Mouse (Mus musculus): ENCODE measurements around the gene Abca7. TPM values are rescaled to one million over a fixed set of nuclear protein-coding genes. Genes with fewer than 3 reads are reported as not detected.

Abca7 gene
- polyA plus RNA-seq, 1 experiment from 2014 or later: 6.3 TPM

DNA sequence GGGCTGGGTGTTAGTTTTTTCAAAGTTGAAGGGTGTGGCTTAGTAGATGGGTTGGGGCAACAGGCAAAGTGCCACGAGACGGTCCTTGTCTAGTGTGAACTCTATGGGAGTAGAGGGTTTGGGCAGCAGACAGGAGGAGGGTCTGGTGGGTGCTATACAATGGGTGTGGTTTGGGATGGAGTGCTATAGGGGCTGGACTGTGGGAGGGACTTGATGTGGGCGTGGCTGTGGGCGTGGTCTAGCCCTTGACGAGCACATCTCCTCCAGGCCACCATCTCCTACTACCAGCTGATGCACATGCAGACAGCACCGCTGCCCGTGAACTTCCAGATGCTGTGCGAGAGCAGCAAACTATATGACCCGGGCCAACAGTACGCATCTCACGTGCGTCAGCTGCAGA, 29.6 kb downstream of the Abca7 start:
- Histone ChIP-seq H3K36me3 (ENCODE audit: control insufficient read depth, insufficient read depth, low read length) (no peaks in the 10 kb centered on the region), H3K27me3 (ENCODE audit: control insufficient read depth, insufficient read depth, low read length) (no peaks in the 10 kb centered on the region), H3K27ac (ENCODE audit: low read length) (no peak overlapping the region), H3K9ac (ENCODE audit: low read length) (no peak overlapping the region), H3K4me3 (replicated peaks; ENCODE audit: low read length) (no peak overlapping the region), H3K4me2 (ENCODE audit: low read depth, low read length) (no peak overlapping the region), H3K4me1 (ENCODE audit: control insufficient read depth, insufficient read depth, low read length) (peaks cover 11% of the 10 kb centered on the region; the same call in 1 of the 2 replicates), H3K9me3 (replicated peaks; ENCODE audit: control insufficient read depth, low read length) (no peaks in the 10 kb centered on the region)
- WGBS: 52% methylated on average over 12 of the region's 12 CpGs
- ATAC-seq (ENCODE audit: insufficient read depth, low FRiP score): peak; percentile 8; the same call in 1 of the 2 replicates

DNA sequence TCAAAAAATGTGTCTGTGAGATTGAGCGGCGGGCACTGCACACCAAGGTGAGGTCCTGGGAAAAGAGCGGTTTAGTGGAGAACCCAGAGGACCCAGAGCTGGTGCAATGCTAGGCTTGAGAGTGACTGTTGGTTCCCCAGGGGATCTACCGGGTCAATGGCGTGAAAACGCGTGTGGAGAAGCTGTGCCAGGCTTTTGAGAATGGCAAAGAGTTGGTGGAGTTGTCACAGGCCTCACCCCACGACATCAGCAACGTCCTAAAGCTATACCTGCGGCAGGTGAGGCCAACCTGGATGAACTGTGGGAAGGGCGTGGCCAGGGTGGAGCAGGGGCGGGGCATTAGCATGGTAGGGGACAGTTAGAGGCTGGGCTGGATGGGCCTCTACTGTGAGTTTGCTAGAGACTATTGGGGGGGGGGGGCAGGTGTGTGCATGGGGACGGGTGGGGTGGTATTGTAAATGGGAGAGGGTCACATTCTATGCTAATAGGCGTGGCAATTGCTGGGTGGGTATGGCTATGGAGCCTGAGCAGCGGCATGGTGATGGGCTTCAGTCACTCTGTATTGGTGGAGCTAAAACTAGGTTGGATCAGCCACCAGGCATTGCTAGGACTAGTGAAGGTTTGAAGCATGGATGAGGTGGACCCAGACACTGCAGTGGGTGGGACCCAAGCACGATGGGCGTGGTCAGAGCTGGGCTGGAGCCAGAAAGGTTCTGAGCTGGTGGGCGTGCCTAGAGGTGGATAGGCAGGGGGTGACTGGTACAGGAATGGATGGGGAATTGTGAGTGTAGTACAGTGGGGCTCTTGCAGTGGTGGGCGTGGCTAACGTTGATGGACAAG, 31.6 kb downstream of the Abca7 start:
- H3K27ac ChIP-seq (ENCODE audit: low read length): no peak overlapping the region
- no peaks in the 10 kb centered on the region for H3K9me3 ChIP-seq (replicated peaks; ENCODE audit: control insufficient read depth, low read length)
- H3K9ac ChIP-seq (ENCODE audit: low read length): no peak overlapping the region
- ATAC-seq (ENCODE audit: insufficient read depth, low FRiP score): peak; percentile 37; the same call in 1 of the 2 replicates
- no peaks in the 10 kb centered on the region for H3K36me3 ChIP-seq (ENCODE audit: control insufficient read depth, insufficient read depth, low read length)
- no peak overlapping the region for H3K4me2 ChIP-seq (ENCODE audit: low read depth, low read length)
- H3K4me3 ChIP-seq (replicated peaks; ENCODE audit: low read length): no peak overlapping the region
- H3K4me1 ChIP-seq (ENCODE audit: control insufficient read depth, insufficient read depth, low read length): peaks cover 19% of the 10 kb centered on the region
- WGBS: 68% methylated on average over 20 of the region's 20 CpGs
- no peaks in the 10 kb centered on the region for H3K27me3 ChIP-seq (ENCODE audit: control insufficient read depth, insufficient read depth, low read length)

- Histone ChIP-seq H3K27me3 (ENCODE audit: control insufficient read depth, insufficient read depth, low read length) (no peaks in the 10 kb centered on the region), H3K9me3 (replicated peaks; ENCODE audit: control insufficient read depth, low read length) (no peaks in the 10 kb centered on the region), H3K4me3 (replicated peaks; ENCODE audit: low read length) (no peak overlapping the region), H3K4me2 (ENCODE audit: low read depth, low read length) (no peak overlapping the region), H3K9ac (ENCODE audit: low read length) (no peak overlapping the region), H3K36me3 (ENCODE audit: control insufficient read depth, insufficient read depth, low read length) (no peaks in the 10 kb centered on the region), H3K27ac (ENCODE audit: low read length) (no peak overlapping the region), H3K4me1 (ENCODE audit: control insufficient read depth, insufficient read depth, low read length) (peaks cover 24% of the 10 kb centered on the region)
- WGBS: 97% methylated on average over 13 of the region's 13 CpGs
- ATAC-seq (ENCODE audit: insufficient read depth, low FRiP score): no peak
These were observed 32.2 kb downstream of the Abca7 start for GRCm38 (mm10) chr10:80028521-80028846.

- ATAC-seq (ENCODE audit: insufficient read depth, low FRiP score): no peak
- H3K36me3 ChIP-seq (ENCODE audit: control insufficient read depth, insufficient read depth, low read length): peaks cover 1% of the 10 kb centered on the region; the same call in 1 of the 2 replicates
- H3K4me1 ChIP-seq (ENCODE audit: control insufficient read depth, insufficient read depth, low read length): peaks cover 22% of the 10 kb centered on the region
- no peaks in the 10 kb centered on the region for H3K27me3 ChIP-seq (ENCODE audit: control insufficient read depth, insufficient read depth, low read length)
- no peak overlapping the region for H3K4me2 ChIP-seq (ENCODE audit: low read depth, low read length)
- H3K9me3 ChIP-seq (replicated peaks; ENCODE audit: control insufficient read depth, low read length): no peaks in the 10 kb centered on the region
- H3K27ac ChIP-seq (ENCODE audit: low read length): no peak overlapping the region
- H3K9ac ChIP-seq (ENCODE audit: low read length): no peak overlapping the region
- 78% methylated on average over 9 of the region's 9 CpGs for WGBS
- no peak overlapping the region for H3K4me3 ChIP-seq (replicated peaks; ENCODE audit: low read length)
These were observed 33.9 kb downstream of the Abca7 start for GRCm38 (mm10) chr10:80030191-80030590.

DNA sequence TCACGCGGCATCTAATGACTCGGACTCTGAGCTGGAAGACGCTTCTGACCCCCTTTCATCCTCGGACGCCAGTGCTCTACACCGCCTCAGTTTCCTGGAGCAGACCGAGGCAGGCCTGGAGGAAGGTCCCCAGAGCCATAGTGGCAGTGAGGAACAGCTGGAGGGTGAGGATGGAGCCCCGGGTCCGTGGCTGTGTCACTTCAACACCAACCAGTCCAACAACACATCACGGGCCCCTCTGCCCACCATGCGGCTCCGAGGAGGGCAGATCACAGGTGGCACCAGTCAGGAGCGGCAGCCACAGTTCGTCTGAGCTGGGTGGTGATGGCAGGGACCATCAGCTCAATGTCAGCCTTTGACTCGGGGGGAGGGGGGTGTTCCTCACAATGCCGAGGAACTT, 34.4 kb downstream of the Abca7 start:
- no peak overlapping the region for H3K4me2 ChIP-seq (ENCODE audit: low read depth, low read length)
- no peak overlapping the region for H3K9ac ChIP-seq (ENCODE audit: low read length)
- 85% methylated on average over 17 of the region's 17 CpGs for WGBS
- H3K27ac ChIP-seq (ENCODE audit: low read length): no peak overlapping the region
- no peaks in the 10 kb centered on the region for H3K27me3 ChIP-seq (ENCODE audit: control insufficient read depth, insufficient read depth, low read length)
- peaks cover 20% of the 10 kb centered on the region for H3K4me1 ChIP-seq (ENCODE audit: control insufficient read depth, insufficient read depth, low read length)
- H3K36me3 ChIP-seq (ENCODE audit: control insufficient read depth, insufficient read depth, low read length): peaks cover 7% of the 10 kb centered on the region; the same call in 1 of the 2 replicates
- no peak for ATAC-seq (ENCODE audit: insufficient read depth, low FRiP score)
- H3K4me3 ChIP-seq (replicated peaks; ENCODE audit: low read length): no peak overlapping the region
- H3K9me3 ChIP-seq (replicated peaks; ENCODE audit: control insufficient read depth, low read length): no peaks in the 10 kb centered on the region

GRCm38 (mm10) chr10:80032799-80033480, 36.6 kb downstream of the Abca7 start:
- WGBS: 37% methylated on average over 5 of the region's 5 CpGs
- no peaks in the 10 kb centered on the region for H3K9me3 ChIP-seq (replicated peaks; ENCODE audit: control insufficient read depth, low read length)
- peak; percentile 41 for ATAC-seq (ENCODE audit: insufficient read depth, low FRiP score)
- H3K4me3 ChIP-seq (replicated peaks; ENCODE audit: low read length): no peak overlapping the region
- H3K27ac ChIP-seq (ENCODE audit: low read length): peak overlapping the region; percentile 87
- peak overlapping the region; percentile 34 for H3K9ac ChIP-seq (ENCODE audit: low read length)
- no peak overlapping the region for H3K4me2 ChIP-seq (ENCODE audit: low read depth, low read length)
- peaks cover 27% of the 10 kb centered on the region for H3K36me3 ChIP-seq (ENCODE audit: control insufficient read depth, insufficient read depth, low read length)
- peaks cover 23% of the 10 kb centered on the region for H3K4me1 ChIP-seq (ENCODE audit: control insufficient read depth, insufficient read depth, low read length)
- no peaks in the 10 kb centered on the region for H3K27me3 ChIP-seq (ENCODE audit: control insufficient read depth, insufficient read depth, low read length)

- peak; percentile 52 for ATAC-seq (ENCODE audit: insufficient read depth, low FRiP score)
- H3K9ac ChIP-seq (ENCODE audit: low read length): peak overlapping the region; percentile 34
These were observed 37.5 kb downstream of the Abca7 start for GRCm38 (mm10) chr10:80033511-80034391.

GRCm38 (mm10) chr10:80035148-80035547, 38.9 kb downstream of the Abca7 start:
- WGBS: 83% methylated on average over 8 of the region's 8 CpGs
- no peaks in the 10 kb centered on the region for H3K27me3 ChIP-seq (ENCODE audit: control insufficient read depth, insufficient read depth, low read length)
- H3K27ac ChIP-seq (ENCODE audit: low read length): 0 out of 2 replicates have a peak overlapping the region, but pooled peaks have one; percentile 22
- no peak overlapping the region; the same call in 1 of the 2 replicates for H3K9ac ChIP-seq (ENCODE audit: low read length)
- H3K9me3 ChIP-seq (replicated peaks; ENCODE audit: control insufficient read depth, low read length): no peaks in the 10 kb centered on the region
- peaks cover 35% of the 10 kb centered on the region for H3K4me1 ChIP-seq (ENCODE audit: control insufficient read depth, insufficient read depth, low read length)
- H3K4me2 ChIP-seq (ENCODE audit: low read depth, low read length): no peak overlapping the region
- H3K36me3 ChIP-seq (ENCODE audit: control insufficient read depth, insufficient read depth, low read length): peaks cover 27% of the 10 kb centered on the region
- ATAC-seq (ENCODE audit: insufficient read depth, low FRiP score): no peak
- H3K4me3 ChIP-seq (replicated peaks; ENCODE audit: low read length): no peak overlapping the region

More at GRCm38 (mm10) chr10:80033511-80034391, 37.5 kb downstream of the Abca7 start:
- Histone ChIP-seq H3K4me1 (ENCODE audit: control insufficient read depth, insufficient read depth, low read length) (peaks cover 31% of the 10 kb centered on the region), H3K4me3 (replicated peaks; ENCODE audit: low read length) (no peak overlapping the region), H3K9me3 (replicated peaks; ENCODE audit: control insufficient read depth, low read length) (no peaks in the 10 kb centered on the region), H3K27me3 (ENCODE audit: control insufficient read depth, insufficient read depth, low read length) (no peaks in the 10 kb centered on the region), H3K4me2 (ENCODE audit: low read depth, low read length) (no peak overlapping the region), H3K36me3 (ENCODE audit: control insufficient read depth, insufficient read depth, low read length) (peaks cover 27% of the 10 kb centered on the region), H3K27ac (ENCODE audit: low read length) (peak overlapping the region; percentile 87)
- 30% methylated on average over 9 of the region's 9 CpGs for WGBS
